Comparison of ENCODE assay signal across 8 mouse cellular contexts in genomic region chr6:83731128-83731527, GRCm38 (mm10). TPM values are rescaled to one million over a fixed set of nuclear protein-coding genes. Genes with fewer than 3 reads are reported as not detected.
DNase-seq lines count a peak whose midpoint lies in the region; ATAC-seq and TF ChIP-seq lines count a peak whose summit lies in the region.

No protein-coding gene starts in this region.

- intact Hi-C loops in heart, postnatal 10 days (cut with DNase I) = loop anchor here (1.0 kb wide), 1 partner anchor 38 kb away; no protein-coding TSS in a partner anchor

- peak; percentile 76 to 85 for DNase-seq in heart, postnatal 10 days
- DNase-seq in heart, embryonic 10.5 days (ENCODE audit: low spot score) = no peak
- peak; percentile 42 for DNase-seq in 3134 (ENCODE audit: extremely low read depth, insufficient read length, low spot score)
- DNase-seq in G1E (ENCODE audit: low spot score) = peak; percentile 28
- DNase-seq in kidney, postnatal 10 days = peak; percentile 88
- peak; percentile 30 for DNase-seq in midbrain, postnatal 0 days (ENCODE audit: low spot score)
- peak; percentile 93 for DNase-seq in thymus, postnatal 4 days

- H3K9ac ChIP-seq in midbrain, postnatal 0 days (replicated peaks; ENCODE audit: low read length, poor library complexity, severe bottlenecking) = no peak overlapping the region

- H3K4me2 ChIP-seq in midbrain, postnatal 0 days (ENCODE audit: low read depth, low read length, poor library complexity, severe bottlenecking) = no peak overlapping the region

- H3K36me3 ChIP-seq in heart, embryonic 10.5 days = no peaks in the 10 kb centered on the region
- no peaks in the 10 kb centered on the region for H3K36me3 ChIP-seq in G1E (replicated peaks)
- no peaks in the 10 kb centered on the region for H3K36me3 ChIP-seq in midbrain, postnatal 0 days (ENCODE audit: insufficient read depth, low read length)

- no peak for ATAC-seq in G1E (ENCODE audit: extremely low read depth, insufficient number of reproducible peaks, low FRiP score, poor library complexity, severe bottlenecking)
- ATAC-seq in common myeloid progenitor, adult 5-6 weeks (replicated peaks; ENCODE audit: low read depth, poor library complexity, severe bottlenecking) = peak; percentile 85
- ATAC-seq in midbrain, postnatal 0 days (ENCODE audit: low FRiP score) = no peak

- peaks cover 61% of the 10 kb centered on the region for H3K27me3 ChIP-seq in heart, embryonic 10.5 days (ENCODE audit: insufficient read depth, poor library complexity, severe bottlenecking)
- H3K27me3 ChIP-seq in G1E (ENCODE audit: insufficient read depth, low read length) = peaks cover 14% of the 10 kb centered on the region
- peaks cover 4% of the 10 kb centered on the region; the same call in 1 of the 2 replicates for H3K27me3 ChIP-seq in midbrain, postnatal 0 days (ENCODE audit: insufficient read depth, low read length)

- H3K4me1 ChIP-seq in heart, embryonic 10.5 days = no peaks in the 10 kb centered on the region
- 0 out of 2 replicates have a peak, but pooled peaks cover 2% of the 10 kb centered on the region for H3K4me1 ChIP-seq in G1E (ENCODE audit: insufficient read depth, low read depth, low read length)
- no peaks in the 10 kb centered on the region for H3K4me1 ChIP-seq in midbrain, postnatal 0 days (ENCODE audit: insufficient read depth, low read length)

- no peak overlapping the region for H3K27ac ChIP-seq in heart, embryonic 10.5 days
- no peak overlapping the region for H3K27ac ChIP-seq in midbrain, postnatal 0 days (ENCODE audit: low read depth, low read length)

- peak; percentile 69 for TF ChIP-seq CTCF in G1E (IDR thresholded peaks at IDR 0.05; ENCODE audit: low read depth, low read length)
- TF ChIP-seq CTCF in midbrain, postnatal 0 days (IDR thresholded peaks at IDR 0.05) = peak; percentile 70

- 0 out of 2 replicates have a peak, but pooled peaks cover 3% of the 10 kb centered on the region for H3K9me3 ChIP-seq in heart, embryonic 10.5 days
- H3K9me3 ChIP-seq in G1E (replicated peaks) = no peaks in the 10 kb centered on the region
- no peaks in the 10 kb centered on the region for H3K9me3 ChIP-seq in midbrain, postnatal 0 days (ENCODE audit: low read length)

- H3K4me3 ChIP-seq in heart, embryonic 10.5 days = no peak overlapping the region
- H3K4me3 ChIP-seq in G1E (ENCODE audit: low read depth, low read length) = no peak overlapping the region
- no peak overlapping the region for H3K4me3 ChIP-seq in midbrain, postnatal 0 days (ENCODE audit: low read depth, low read length)

- 30% methylated on average over 5 of the region's 5 CpGs for WGBS in heart, embryonic 10.5 days
- 38% methylated on average over 5 of the region's 5 CpGs for WGBS in midbrain, postnatal 0 days

RNA-seq across cellular contexts. Expression of gene Atp6v1b1, which starts 11.7 kb away (rescaled TPM):
- not detected for total RNA-seq in heart, postnatal 10 days (2021)
- polyA plus RNA-seq in heart, embryonic 10.5 days (2016; fragmentation: Nextera tagmentation; extraction: Ambion mirVana) = not detected in 2 replicates
- total RNA-seq in G1E (2014; fragmentation: Nextera tagmentation) = not detected in 2 replicates
- 0.22 TPM in 1 of 2 replicates, not detected in the other for total RNA-seq in G1E (2017)
- not detected in 2 replicates for polyA plus RNA-seq in G1E (2012)
- not detected in 2 replicates for total RNA-seq in common myeloid progenitor, adult 5-6 weeks (2017)
- 0.77 TPM in 1 of 2 replicates, not detected in the other for total RNA-seq in midbrain, postnatal 0 days (2014; rRNA removed)
- polyA plus RNA-seq in midbrain, postnatal 0 days (2015; fragmentation: Nextera tagmentation; extraction: Ambion mirVana) = 0.07 TPM in 1 of 2 replicates, not detected in the other

RNA-seq across cellular contexts. Expression of gene Vax2, which starts 20.1 kb away (rescaled TPM):
- total RNA-seq in heart, postnatal 10 days (2021) = not detected
- polyA plus RNA-seq in heart, embryonic 10.5 days (2016; fragmentation: Nextera tagmentation; extraction: Ambion mirVana) = not detected in 2 replicates
- total RNA-seq in G1E (2014; fragmentation: Nextera tagmentation) (not detected in 2 replicates), G1E (2017) (not detected in 2 replicates)
- not detected in 2 replicates for polyA plus RNA-seq in G1E (2012)
- total RNA-seq in common myeloid progenitor, adult 5-6 weeks (2017) = not detected in 2 replicates
- not detected in 2 replicates for total RNA-seq in midbrain, postnatal 0 days (2014; rRNA removed)
- not detected in 2 replicates for polyA plus RNA-seq in midbrain, postnatal 0 days (2015; fragmentation: Nextera tagmentation; extraction: Ambion mirVana)

RNA-seq across cellular contexts. Expression of gene Ankrd53, which starts 31.3 kb away (rescaled TPM):
- not detected for total RNA-seq in heart, postnatal 10 days (2021)
- polyA plus RNA-seq in heart, embryonic 10.5 days (2016; fragmentation: Nextera tagmentation; extraction: Ambion mirVana) = 0.09 and 0.10 TPM in 2 replicates
- total RNA-seq in G1E (2014; fragmentation: Nextera tagmentation) = not detected in 2 replicates
- total RNA-seq in G1E (2017) = not detected in 2 replicates
- polyA plus RNA-seq in G1E (2012) = not detected in 2 replicates
- not detected in 2 replicates for total RNA-seq in common myeloid progenitor, adult 5-6 weeks (2017)
- total RNA-seq in midbrain, postnatal 0 days (2014; rRNA removed) = not detected in 2 replicates
- polyA plus RNA-seq in midbrain, postnatal 0 days (2015; fragmentation: Nextera tagmentation; extraction: Ambion mirVana) = 0.10 and 0.12 TPM in 2 replicates

RNA-seq across cellular contexts. Expression of gene Tex261, which starts 44.5 kb away (rescaled TPM):
- 10 to 100 TPM; 68.8 to 83.4 TPM for total RNA-seq in heart, postnatal 10 days (2021)
- polyA plus RNA-seq in heart, embryonic 10.5 days (2016; fragmentation: Nextera tagmentation; extraction: Ambion mirVana) = 82.4 and 88.7 TPM in 2 replicates
- total RNA-seq in G1E (2014; fragmentation: Nextera tagmentation) (47.8 and 50.0 TPM in 2 replicates), G1E (2017) (32.5 and 35.4 TPM in 2 replicates)
- polyA plus RNA-seq in G1E (2012) = 30.3 and 34.6 TPM in 2 replicates
- 30.9 and 37.2 TPM in 2 replicates for total RNA-seq in common myeloid progenitor, adult 5-6 weeks (2017)
- total RNA-seq in midbrain, postnatal 0 days (2014; rRNA removed) = 45.8 and 54.4 TPM in 2 replicates
- polyA plus RNA-seq in midbrain, postnatal 0 days (2015; fragmentation: Nextera tagmentation; extraction: Ambion mirVana) = 66.8 and 71.4 TPM in 2 replicates

RNA-seq across cellular contexts. Expression of gene Cd207, which starts 53.5 kb away (rescaled TPM):
- total RNA-seq in heart, postnatal 10 days (2021) = under 1 TPM; 0.67 to 0.84 TPM
- not detected in 2 replicates for polyA plus RNA-seq in heart, embryonic 10.5 days (2016; fragmentation: Nextera tagmentation; extraction: Ambion mirVana)
- total RNA-seq in G1E (2014; fragmentation: Nextera tagmentation) (not detected in 2 replicates), G1E (2017) (not detected in 2 replicates)
- polyA plus RNA-seq in G1E (2012) = not detected in 2 replicates
- not detected in 2 replicates for total RNA-seq in common myeloid progenitor, adult 5-6 weeks (2017)
- total RNA-seq in midbrain, postnatal 0 days (2014; rRNA removed) = 0.16 TPM in 1 of 2 replicates, not detected in the other
- polyA plus RNA-seq in midbrain, postnatal 0 days (2015; fragmentation: Nextera tagmentation; extraction: Ambion mirVana) = not detected in 2 replicates
